25 mouse cellular contexts compared by ENCODE assay signal in the genomic region with DNA sequence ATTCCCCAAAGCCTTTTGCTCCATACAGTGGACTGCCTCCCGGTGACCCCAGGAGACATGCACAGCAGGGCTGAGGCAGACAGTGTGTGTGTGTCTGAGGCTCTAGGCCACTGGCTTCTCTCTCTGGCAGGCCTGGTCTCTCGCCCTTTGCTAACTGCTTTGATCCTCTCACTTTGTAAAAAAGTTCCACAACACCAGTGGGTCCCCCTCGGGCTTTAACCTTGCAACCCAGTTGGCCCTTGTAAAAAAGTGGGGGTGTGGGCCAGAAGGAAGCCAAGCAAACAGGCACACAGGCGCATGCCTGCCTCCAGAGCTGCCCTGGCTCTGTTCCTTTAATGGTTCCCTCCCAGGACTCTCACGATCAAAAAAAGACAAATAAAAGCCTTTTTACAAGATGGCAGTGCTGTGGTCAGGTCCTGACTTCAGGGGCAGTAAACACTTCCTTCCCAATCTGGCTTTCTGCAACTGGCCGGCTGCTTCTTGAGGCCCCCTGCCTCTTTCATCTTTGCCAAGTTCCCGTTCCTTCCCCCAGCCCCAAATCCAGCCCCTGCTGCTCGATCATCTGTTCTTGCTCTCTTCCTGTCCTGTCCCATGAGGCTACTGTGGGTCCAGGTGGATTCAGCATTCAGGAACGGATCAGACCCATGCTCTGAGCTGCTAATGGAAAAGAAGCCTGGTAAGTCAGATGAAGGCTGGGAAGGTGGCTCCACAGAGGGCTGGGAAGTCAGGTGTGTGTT.
DNase-seq lines count a peak whose midpoint lies in the region; ATAC-seq and TF ChIP-seq lines count a peak whose summit lies in the region.
"Had no signal": no experiment of that assay in that cellular context is flagged by ENCODE, and none has a peak within 500 bp of the region (broad histone marks: within the 10 kb centered on the region; RNA-seq: fewer than 3 reads in every experiment).

No protein-coding gene starts in this region.

- no peak overlapping the region for H3K4me3 ChIP-seq in midbrain, postnatal 0 days (ENCODE audit: low read depth, low read length)
- H3K4me3 ChIP-seq in midbrain, embryonic 11.5 days (ENCODE audit: low read depth, low read length), result no peak overlapping the region
- H3K4me3 ChIP-seq in limb, embryonic 11.5 days (ENCODE audit: low read depth, low read length), result no peak overlapping the region
- no peak overlapping the region for H3K4me3 ChIP-seq in heart, embryonic 10.5 days
- H3K4me3 ChIP-seq: embryonic facial prominence, embryonic 15.5 days; heart, embryonic 15.5 days; layer of hippocampus, adult 2 months; liver, embryonic 13.5 days; neural tube, embryonic 12.5 days had no signal

- H3K4me2 ChIP-seq in midbrain, postnatal 0 days (ENCODE audit: low read depth, low read length, poor library complexity, severe bottlenecking), result no peak overlapping the region
- no peak overlapping the region for H3K4me2 ChIP-seq in midbrain, embryonic 11.5 days
- no peak overlapping the region for H3K4me2 ChIP-seq in limb, embryonic 11.5 days (ENCODE audit: low read depth, severe bottlenecking)
- H3K4me2 ChIP-seq: embryonic facial prominence, embryonic 15.5 days; heart, embryonic 15.5 days; liver, embryonic 13.5 days; lung, embryonic 14.5 days; neural tube, embryonic 12.5 days had no signal

- no peaks in the 10 kb centered on the region for H3K36me3 ChIP-seq in midbrain, postnatal 0 days (ENCODE audit: insufficient read depth, low read length)
- H3K36me3 ChIP-seq in midbrain, embryonic 11.5 days (ENCODE audit: control insufficient read depth, insufficient read depth, low read length), result no peaks in the 10 kb centered on the region
- no peaks in the 10 kb centered on the region for H3K36me3 ChIP-seq in limb, embryonic 11.5 days (ENCODE audit: control insufficient read depth, insufficient read depth, low read length)
- no peaks in the 10 kb centered on the region for H3K36me3 ChIP-seq in heart, embryonic 10.5 days
- H3K36me3 ChIP-seq: embryonic facial prominence, embryonic 15.5 days; heart, embryonic 15.5 days; liver, embryonic 13.5 days; neural tube, embryonic 12.5 days had no signal

- no peaks in the 10 kb centered on the region for H3K9me3 ChIP-seq in midbrain, postnatal 0 days (ENCODE audit: low read length)
- no peaks in the 10 kb centered on the region for H3K9me3 ChIP-seq in midbrain, embryonic 11.5 days (ENCODE audit: control insufficient read depth, low read length)
- H3K9me3 ChIP-seq in limb, embryonic 11.5 days (ENCODE audit: control insufficient read depth, low read length), result no peaks in the 10 kb centered on the region
- no peaks in the 10 kb centered on the region for H3K9me3 ChIP-seq in heart, embryonic 10.5 days
- H3K9me3 ChIP-seq: heart, embryonic 15.5 days; liver, embryonic 13.5 days; neural tube, embryonic 12.5 days had no signal

- ATAC-seq in midbrain, postnatal 0 days (ENCODE audit: low FRiP score), result no peak
- no peak for ATAC-seq in midbrain, embryonic 11.5 days (ENCODE audit: low FRiP score)
- ATAC-seq in limb, embryonic 11.5 days (ENCODE audit: insufficient number of reproducible peaks, low FRiP score, low TSS enrichment, low read depth), result peak; percentile 70; the same call in 1 of the 2 replicates
- ATAC-seq: inflammation-experienced regulatory T-cells, adult 6 months had no signal

- no peak for TF ChIP-seq CTCF in midbrain, postnatal 0 days (IDR thresholded peaks at IDR 0.05)

- DNase-seq in embryo, embryonic 11 days, result peak; percentile 31
- no peak for DNase-seq in embryo, embryonic 10 days (ENCODE audit: low spot score)
- DNase-seq in midbrain, postnatal 0 days (ENCODE audit: low spot score), result peak; percentile 22
- DNase-seq in midbrain, embryonic 11.5 days (ENCODE audit: low spot score, missing footprints), result no peak
- DNase-seq in limb, embryonic 11.5 days (ENCODE audit: low spot score), result peak; percentile 68
- DNase-seq in heart, embryonic 10.5 days (ENCODE audit: low spot score), result no peak
- no peak for DNase-seq in urinary bladder, postnatal 4 days (ENCODE audit: low spot score in 2 of 2)
- DNase-seq: adrenal gland, postnatal 36 days; cerebellum, adult 18-20 months; cerebellum, postnatal 36 days; gastrocnemius, postnatal 10 days; heart, adult 18-20 months; kidney, adult 2 months; kidney, postnatal 10 days; layer of hippocampus, postnatal 36 days; liver, embryonic 13.5 days; lung, embryonic 14.5 days; lung, postnatal 36 days; right cerebral cortex, adult 18-20 months; thymus, postnatal 36 days had no signal

- no peaks in the 10 kb centered on the region for H3K27me3 ChIP-seq in midbrain, postnatal 0 days (ENCODE audit: insufficient read depth, low read length)
- no peaks in the 10 kb centered on the region for H3K27me3 ChIP-seq in midbrain, embryonic 11.5 days (ENCODE audit: control insufficient read depth, insufficient read depth, low read length)
- H3K27me3 ChIP-seq in limb, embryonic 11.5 days (ENCODE audit: control insufficient read depth, insufficient read depth, low read length), result peaks cover 10% of the 10 kb centered on the region; the same call in 1 of the 2 replicates
- H3K27me3 ChIP-seq in heart, embryonic 10.5 days (ENCODE audit: insufficient read depth, poor library complexity, severe bottlenecking), result peaks cover 27% of the 10 kb centered on the region
- H3K27me3 ChIP-seq: embryonic facial prominence, embryonic 15.5 days; heart, embryonic 15.5 days; liver, embryonic 13.5 days; neural tube, embryonic 12.5 days had no signal

- WGBS in midbrain, postnatal 0 days, result 36% methylated on average over 9 of the region's 9 CpGs
- 44% methylated on average over 9 of the region's 9 CpGs for WGBS in midbrain, embryonic 11.5 days
- 10% methylated on average over 9 of the region's 9 CpGs for WGBS in limb, embryonic 11.5 days
- 41% methylated on average over 9 of the region's 9 CpGs for WGBS in heart, embryonic 10.5 days

- no peak overlapping the region for H3K9ac ChIP-seq in midbrain, postnatal 0 days (replicated peaks; ENCODE audit: low read length, poor library complexity, severe bottlenecking)
- H3K9ac ChIP-seq in midbrain, embryonic 11.5 days (ENCODE audit: low read length), result no peak overlapping the region
- no peak overlapping the region for H3K9ac ChIP-seq in limb, embryonic 11.5 days (ENCODE audit: low read length)
- H3K9ac ChIP-seq: embryonic facial prominence, embryonic 15.5 days; heart, embryonic 15.5 days; liver, embryonic 13.5 days; lung, embryonic 14.5 days; neural tube, embryonic 12.5 days had no signal

- H3K4me1 ChIP-seq in midbrain, postnatal 0 days (ENCODE audit: insufficient read depth, low read length), result no peaks in the 10 kb centered on the region
- H3K4me1 ChIP-seq in midbrain, embryonic 11.5 days (ENCODE audit: control insufficient read depth, insufficient read depth, low read length), result no peaks in the 10 kb centered on the region
- peaks cover 13% of the 10 kb centered on the region for H3K4me1 ChIP-seq in limb, embryonic 11.5 days (ENCODE audit: control insufficient read depth, insufficient read depth, low read length)
- peaks cover 23% of the 10 kb centered on the region for H3K4me1 ChIP-seq in heart, embryonic 10.5 days
- H3K4me1 ChIP-seq: heart, embryonic 15.5 days; liver, embryonic 13.5 days; neural tube, embryonic 12.5 days had no signal

- H3K27ac ChIP-seq in midbrain, postnatal 0 days (ENCODE audit: low read depth, low read length), result no peak overlapping the region
- H3K27ac ChIP-seq in midbrain, embryonic 11.5 days (ENCODE audit: low read depth, low read length), result no peak overlapping the region
- H3K27ac ChIP-seq in limb, embryonic 11.5 days (replicated peaks; ENCODE audit: low read depth, low read length), result no peak overlapping the region; the same call in 1 of the 2 replicates
- no peak overlapping the region for H3K27ac ChIP-seq in heart, embryonic 10.5 days
- H3K27ac ChIP-seq: embryonic facial prominence, embryonic 15.5 days; heart, embryonic 15.5 days; layer of hippocampus, adult 2 months; liver, embryonic 13.5 days; neural tube, embryonic 12.5 days had no signal

Comparison
In these comparisons a context has a peak if more than half of its experiments do, and no peak if none do; other contexts are left out.
1. DNase-seq: peak in embryo, embryonic 11 days (single experiment), midbrain, postnatal 0 days (single experiment) and limb, embryonic 11.5 days (single experiment); none in embryo, embryonic 10 days (single experiment), midbrain, embryonic 11.5 days (single experiment), heart, embryonic 10.5 days (single experiment) and urinary bladder, postnatal 4 days (0 of 2).